Mouse (Mus musculus) cortical plate, adult 2 months (tissue): ENCODE results near the gene Ssmem1. TPM values are rescaled to one million over a fixed set of nuclear protein-coding genes. Genes with fewer than 3 reads are reported as not detected.

Experiments
- H3K27ac ChIP-seq: fragments of 200-500 bp; 2 replicates; pipeline ENCODE4 v1.5.1; 2012; ENCODE audit warnings: low read length, control low read depth, inconsistent platforms; ENCODE audit not compliant: insufficient read depth
- H3K4me1 ChIP-seq: fragments of 200-500 bp; 2 replicates; pipeline ENCODE4 v1.6.1; 2011; ENCODE audit warnings: low read length; ENCODE audit not compliant: control insufficient read depth, insufficient read depth
- H3K4me3 ChIP-seq: fragments of 200-500 bp; 2 replicates; pipeline ENCODE4 v1.5.1; 2011; ENCODE audit warnings: mild to moderate bottlenecking, low read length, control low read depth; ENCODE audit not compliant: insufficient read depth
- CTCF ChIP-seq: fragments of 200-500 bp; IDR thresholded peaks from 2 replicates; pipeline ENCODE4 v1.5.1; 2011; ENCODE audit warnings: mild to moderate bottlenecking, control low read depth, low read length; ENCODE audit not compliant: insufficient read depth; ENCODE audit errors: extremely low read depth
- POLR2A ChIP-seq: fragments of 200-500 bp; IDR thresholded peaks from 2 replicates; pipeline ENCODE4 v1.6.1; 2011; ENCODE audit warnings: mild to moderate bottlenecking, low read length, control low read depth; ENCODE audit not compliant: insufficient read depth; ENCODE audit errors: extremely low read depth
- polyA plus RNA-seq: library from polyadenylated mRNA; depleted of rRNA; stranded (reverse); fragments of >200 nt; gene quantifications from 2 replicates; pipeline ENCODE4 v1.2.3, GENCODE M21; 2012

Ssmem1 gene
- polyA plus RNA-seq, 1 experiment: 0.10 TPM

GRCm38 (mm10) chr6:30476025-30476765 lies 33.5 kb upstream of the Ssmem1 start:
- no peaks in the 10 kb centered on the region for H3K4me1 ChIP-seq
- TF ChIP-seq POLR2A (no peak), CTCF (no peak)
- H3K4me3 ChIP-seq: no peak overlapping the region
- no peak overlapping the region for H3K27ac ChIP-seq

- Histone ChIP-seq H3K27ac (no peak overlapping the region), H3K4me3 (no peak overlapping the region), H3K4me1 (no peaks in the 10 kb centered on the region)
- TF ChIP-seq POLR2A (no peak), CTCF (no peak)
Observed at GRCm38 (mm10) chr6:30477210-30477714, 32.4 kb upstream of the Ssmem1 start.

GRCm38 (mm10) chr6:30477784-30478183 lies 31.9 kb upstream of the Ssmem1 start:
- Histone ChIP-seq H3K27ac (no peak overlapping the region), H3K4me1 (no peaks in the 10 kb centered on the region), H3K4me3 (no peak overlapping the region)
- TF ChIP-seq CTCF: no peak
- TF ChIP-seq POLR2A: no peak

- H3K4me1 ChIP-seq: no peaks in the 10 kb centered on the region
- TF ChIP-seq CTCF: no peak
- TF ChIP-seq POLR2A: no peak
- H3K4me3 ChIP-seq: no peak overlapping the region
- H3K27ac ChIP-seq: no peak overlapping the region
Observed at GRCm38 (mm10) chr6:30479418-30479817, 30.2 kb upstream of the Ssmem1 start.

- TF ChIP-seq POLR2A: no peak
- TF ChIP-seq CTCF: no peak
- Histone ChIP-seq H3K4me3 (no peak overlapping the region), H3K4me1 (no peaks in the 10 kb centered on the region), H3K27ac (no peak overlapping the region)
Observed at GRCm38 (mm10) chr6:30482908-30483307, 26.7 kb upstream of the Ssmem1 start.

- Histone ChIP-seq H3K27ac (no peak overlapping the region), H3K4me1 (no peaks in the 10 kb centered on the region), H3K4me3 (no peak overlapping the region)
- TF ChIP-seq CTCF: no peak
Observed at GRCm38 (mm10) chr6:30486504-30486903, 23.1 kb upstream of the Ssmem1 start.

GRCm38 (mm10) chr6:30499049-30499448 lies 10.6 kb upstream of the Ssmem1 start:
- Histone ChIP-seq H3K4me3 (no peak overlapping the region), H3K27ac (no peak overlapping the region), H3K4me1 (no peaks in the 10 kb centered on the region)
- TF ChIP-seq CTCF: no peak
- no peak for TF ChIP-seq POLR2A

GRCm38 (mm10) chr6:30508824-30509223 lies 825 bp upstream of the Ssmem1 start:
- H3K4me1 ChIP-seq: no peaks in the 10 kb centered on the region
- peak overlapping the region; percentile 57 for H3K4me3 ChIP-seq
- TF ChIP-seq POLR2A (no peak), CTCF (no peak)
- no peak overlapping the region for H3K27ac ChIP-seq

- no peak overlapping the region for H3K4me3 ChIP-seq
- no peak for TF ChIP-seq POLR2A
- no peak for TF ChIP-seq CTCF
- no peaks in the 10 kb centered on the region for H3K4me1 ChIP-seq
- H3K27ac ChIP-seq: peak overlapping the region; percentile 72; the same call in 1 of the 2 replicates
Observed at GRCm38 (mm10) chr6:30510291-30510690, 642 bp downstream of the Ssmem1 start.

- no peak overlapping the region for H3K4me3 ChIP-seq
- no peak for TF ChIP-seq POLR2A
- no peak for TF ChIP-seq CTCF
Observed at GRCm38 (mm10) chr6:30514242-30514641, 4.6 kb downstream of the Ssmem1 start.

More at GRCm38 (mm10) chr6:30514242-30514641, 4.6 kb downstream of the Ssmem1 start:
- no peak overlapping the region for H3K27ac ChIP-seq
- H3K4me1 ChIP-seq: no peaks in the 10 kb centered on the region
